Mouse (Mus musculus): ENCODE measurements at regions not wholly inside any gene's neighbourhood (a gene's known extent, or its start where the extent isn't known, plus 50 kb on each side); places are given as distances from the start of the nearest gene placed in this dataset.

DNA sequence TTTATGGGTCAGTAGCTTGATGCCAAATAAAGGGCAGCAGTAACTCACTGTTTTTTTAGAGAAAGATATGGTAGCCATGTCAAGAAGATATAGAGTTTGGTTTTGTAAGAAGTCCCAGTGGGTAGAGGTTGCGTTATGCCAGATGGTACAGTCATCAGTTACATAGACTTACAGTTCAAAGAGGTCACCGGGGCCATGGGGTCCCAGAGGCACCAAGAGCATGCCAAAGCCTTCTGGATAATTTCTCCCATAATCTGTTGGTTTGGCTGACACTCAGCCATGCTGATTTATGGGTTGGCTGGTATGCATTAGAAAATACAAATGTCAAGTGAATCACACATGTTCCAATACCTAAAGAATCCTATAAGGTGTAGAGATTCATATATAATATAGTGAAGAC lies 137.9 kb upstream of the Fbxl7 start:
- H3K4me1 ChIP-seq (replicated peaks; ENCODE audit: control insufficient read depth, insufficient read depth, low read length), result no peaks in the 10 kb centered on the region
- no peaks in the 10 kb centered on the region for H3K27me3 ChIP-seq (replicated peaks; ENCODE audit: control insufficient read depth, insufficient read depth, low read length)
- no peaks in the 10 kb centered on the region for H3K36me3 ChIP-seq (ENCODE audit: control insufficient read depth, insufficient read depth, low read length)
- no peak overlapping the region for H3K27ac ChIP-seq (ENCODE audit: low read depth)
- ATAC-seq (replicated peaks; ENCODE audit: low FRiP score, low TSS enrichment, low read depth) (no peak), DNase-seq (ENCODE audit: low spot score) (no peak)
- WGBS, result 61% methylated on average over 2 of the region's 2 CpGs
- no peak overlapping the region for H3K4me2 ChIP-seq (ENCODE audit: low read length)
- H3K4me3 ChIP-seq (ENCODE audit: low read depth, low read length), result no peak overlapping the region
- no peak overlapping the region for H3K9ac ChIP-seq (ENCODE audit: low read length)
- no peaks in the 10 kb centered on the region for H3K9me3 ChIP-seq (ENCODE audit: control insufficient read depth, low read length)

DNA sequence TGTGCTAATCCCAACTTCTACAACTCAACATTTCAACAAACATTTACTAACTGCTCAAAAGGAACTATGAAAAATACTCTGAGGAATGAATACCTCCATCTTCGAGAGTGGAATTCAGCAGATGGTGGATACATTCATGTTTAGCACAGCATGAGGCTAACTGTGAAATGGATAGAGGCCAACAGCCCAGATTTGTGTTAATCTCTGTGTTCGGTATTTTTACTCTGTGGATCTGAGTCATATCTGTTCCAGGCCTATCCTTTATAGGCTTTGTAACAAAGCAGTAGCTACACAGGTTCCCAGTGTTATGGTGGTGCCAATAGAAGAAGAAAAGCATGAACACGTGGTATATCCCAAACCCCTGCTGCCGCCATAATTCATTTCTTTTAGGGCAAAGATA lies 148.4 kb upstream of the Fbxl7 start:
- no peak for ATAC-seq (replicated peaks; ENCODE audit: low FRiP score, low TSS enrichment, low read depth)
- no peak overlapping the region for H3K27ac ChIP-seq (ENCODE audit: low read depth)
- no peak for DNase-seq (ENCODE audit: low spot score)
- no peaks in the 10 kb centered on the region for H3K9me3 ChIP-seq (ENCODE audit: control insufficient read depth, low read length)
- no peak overlapping the region for H3K9ac ChIP-seq (ENCODE audit: low read length)
- WGBS, result 85% methylated on average over 4 of the region's 4 CpGs
- no peaks in the 10 kb centered on the region for H3K27me3 ChIP-seq (replicated peaks; ENCODE audit: control insufficient read depth, insufficient read depth, low read length)
- no peak overlapping the region for H3K4me2 ChIP-seq (ENCODE audit: low read length)
- no peaks in the 10 kb centered on the region for H3K4me1 ChIP-seq (replicated peaks; ENCODE audit: control insufficient read depth, insufficient read depth, low read length)
- H3K4me3 ChIP-seq (ENCODE audit: low read depth, low read length), result no peak overlapping the region
- no peaks in the 10 kb centered on the region for H3K36me3 ChIP-seq (ENCODE audit: control insufficient read depth, insufficient read depth, low read length)

DNA sequence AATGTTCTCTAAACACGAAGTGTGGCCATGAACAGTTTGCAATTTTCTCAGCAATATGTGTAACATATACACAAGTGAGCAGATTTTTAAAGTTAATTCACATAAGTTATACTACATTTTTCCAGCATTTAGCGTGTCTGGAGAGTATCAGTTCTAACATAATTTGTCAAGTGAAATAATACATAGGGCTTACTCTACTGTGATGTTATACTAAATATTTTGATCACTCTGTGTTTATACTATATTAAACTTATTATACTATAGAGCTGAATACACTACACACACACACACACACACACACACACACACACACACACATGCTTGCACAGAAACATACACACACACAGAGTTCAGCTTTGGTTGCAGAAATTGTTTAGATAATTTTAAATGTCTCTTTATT lies 155.3 kb upstream of the Fbxl7 start:
- WGBS, result 33% methylated on average over 2 of the region's 2 CpGs
- DNase-seq (ENCODE audit: low spot score) (no peak), ATAC-seq (replicated peaks; ENCODE audit: low FRiP score, low TSS enrichment, low read depth) (peak; percentile 78)

DNA sequence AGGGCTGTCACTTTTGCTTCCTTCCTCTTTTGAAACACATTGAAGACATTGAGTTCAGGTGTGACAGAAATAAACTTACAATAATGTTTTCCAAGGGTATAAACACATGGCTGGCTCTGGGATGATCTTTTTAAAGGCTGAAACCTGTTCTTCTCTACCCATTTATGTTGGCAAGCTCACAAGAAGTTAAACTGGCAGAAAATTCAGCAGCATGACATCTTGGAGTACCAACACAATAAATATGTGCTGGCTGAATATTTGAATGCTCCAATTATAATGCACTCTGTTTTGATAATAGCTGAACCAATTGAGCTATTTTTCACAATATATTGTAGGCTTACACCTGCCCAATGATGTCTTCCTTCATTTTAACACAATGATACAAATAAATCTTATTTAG lies 168.1 kb upstream of the Fbxl7 start:
- DNase-seq (ENCODE audit: low spot score), result no peak

More for the DNA sequence above, 155.3 kb upstream of the Fbxl7 start:
- H3K36me3 ChIP-seq (ENCODE audit: control insufficient read depth, insufficient read depth, low read length), result no peaks in the 10 kb centered on the region
- H3K27me3 ChIP-seq (replicated peaks; ENCODE audit: control insufficient read depth, insufficient read depth, low read length), result no peaks in the 10 kb centered on the region
- H3K27ac ChIP-seq (ENCODE audit: low read depth), result no peak overlapping the region
- no peak overlapping the region for H3K4me2 ChIP-seq (ENCODE audit: low read length)
- H3K9me3 ChIP-seq (ENCODE audit: control insufficient read depth, low read length), result no peaks in the 10 kb centered on the region
- 0 out of 2 replicates have a peak, but pooled peaks cover 4% of the 10 kb centered on the region for H3K4me1 ChIP-seq (replicated peaks; ENCODE audit: control insufficient read depth, insufficient read depth, low read length)
- H3K9ac ChIP-seq (ENCODE audit: low read length), result no peak overlapping the region
- H3K4me3 ChIP-seq (ENCODE audit: low read depth, low read length), result no peak overlapping the region

DNA sequence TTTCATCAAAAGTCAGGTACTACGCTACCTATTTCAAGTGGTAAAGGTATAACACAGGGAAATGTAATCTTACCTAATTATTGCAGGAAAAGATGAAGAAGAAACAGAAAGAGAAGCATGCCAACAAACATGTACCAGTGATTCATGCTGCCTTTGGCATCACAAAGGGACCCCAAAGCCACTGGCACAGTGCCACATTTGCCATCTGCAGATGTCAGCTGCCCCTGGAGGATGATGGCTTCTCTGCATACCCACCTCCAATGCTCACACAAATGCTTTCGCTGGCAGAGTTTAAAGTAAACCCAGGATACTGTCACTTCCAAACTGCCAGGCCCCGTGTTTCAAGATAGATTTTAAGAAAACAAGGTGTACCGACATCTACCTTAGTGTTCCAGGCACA lies 168.6 kb upstream of the Fbxl7 start:
- ATAC-seq (replicated peaks; ENCODE audit: low FRiP score, low TSS enrichment, low read depth), result no peak
- H3K36me3 ChIP-seq (ENCODE audit: control insufficient read depth, insufficient read depth, low read length), result no peaks in the 10 kb centered on the region
- no peaks in the 10 kb centered on the region for H3K4me1 ChIP-seq (replicated peaks; ENCODE audit: control insufficient read depth, insufficient read depth, low read length)
- DNase-seq (ENCODE audit: low spot score), result no peak
- H3K27ac ChIP-seq (ENCODE audit: low read depth), result no peak overlapping the region
- H3K9ac ChIP-seq (ENCODE audit: low read length), result no peak overlapping the region
- H3K4me3 ChIP-seq (ENCODE audit: low read depth, low read length), result no peak overlapping the region
- no peaks in the 10 kb centered on the region for H3K27me3 ChIP-seq (replicated peaks; ENCODE audit: control insufficient read depth, insufficient read depth, low read length)
- WGBS, result 77% methylated on average over 4 of the region's 4 CpGs
- no peak overlapping the region for H3K4me2 ChIP-seq (ENCODE audit: low read length)
- no peaks in the 10 kb centered on the region for H3K9me3 ChIP-seq (ENCODE audit: control insufficient read depth, low read length)

More for the DNA sequence above, 168.1 kb upstream of the Fbxl7 start:
- Histone ChIP-seq H3K27ac (ENCODE audit: low read depth) (no peak overlapping the region), H3K4me3 (ENCODE audit: low read depth, low read length) (no peak overlapping the region), H3K27me3 (replicated peaks; ENCODE audit: control insufficient read depth, insufficient read depth, low read length) (no peaks in the 10 kb centered on the region), H3K4me1 (replicated peaks; ENCODE audit: control insufficient read depth, insufficient read depth, low read length) (no peaks in the 10 kb centered on the region), H3K9me3 (ENCODE audit: control insufficient read depth, low read length) (no peaks in the 10 kb centered on the region), H3K4me2 (ENCODE audit: low read length) (no peak overlapping the region), H3K36me3 (ENCODE audit: control insufficient read depth, insufficient read depth, low read length) (no peaks in the 10 kb centered on the region), H3K9ac (ENCODE audit: low read length) (no peak overlapping the region)
- no peak for ATAC-seq (replicated peaks; ENCODE audit: low FRiP score, low TSS enrichment, low read depth)

DNA sequence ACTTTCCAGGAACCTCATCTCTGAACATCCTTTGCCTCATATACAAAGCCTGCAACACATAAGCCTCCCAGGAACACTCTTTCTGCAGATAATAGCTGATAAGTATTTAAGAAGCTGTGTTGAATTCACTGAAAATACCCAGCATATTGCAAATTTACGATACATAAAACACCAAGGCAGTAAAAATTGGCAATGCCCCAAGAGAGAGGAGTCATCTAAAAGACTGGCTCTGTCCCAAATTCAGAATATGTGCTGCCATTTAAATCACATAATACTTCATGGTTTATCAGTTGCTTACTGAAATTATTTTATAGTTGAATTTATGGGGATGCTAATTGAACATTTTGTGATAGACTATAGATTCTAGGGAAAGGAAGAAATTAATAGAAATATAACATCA lies 172.3 kb upstream of the Fbxl7 start:
- Histone ChIP-seq H3K27me3 (replicated peaks; ENCODE audit: control insufficient read depth, insufficient read depth, low read length) (no peaks in the 10 kb centered on the region), H3K4me1 (replicated peaks; ENCODE audit: control insufficient read depth, insufficient read depth, low read length) (no peaks in the 10 kb centered on the region), H3K9me3 (ENCODE audit: control insufficient read depth, low read length) (no peaks in the 10 kb centered on the region), H3K36me3 (ENCODE audit: control insufficient read depth, insufficient read depth, low read length) (no peaks in the 10 kb centered on the region), H3K27ac (ENCODE audit: low read depth) (no peak overlapping the region), H3K4me2 (ENCODE audit: low read length) (no peak overlapping the region), H3K9ac (ENCODE audit: low read length) (no peak overlapping the region), H3K4me3 (ENCODE audit: low read depth, low read length) (no peak overlapping the region)
- ATAC-seq (replicated peaks; ENCODE audit: low FRiP score, low TSS enrichment, low read depth) (no peak), DNase-seq (ENCODE audit: low spot score) (no peak)
- 53% methylated on average over 1 of the region's 1 CpGs for WGBS

DNA sequence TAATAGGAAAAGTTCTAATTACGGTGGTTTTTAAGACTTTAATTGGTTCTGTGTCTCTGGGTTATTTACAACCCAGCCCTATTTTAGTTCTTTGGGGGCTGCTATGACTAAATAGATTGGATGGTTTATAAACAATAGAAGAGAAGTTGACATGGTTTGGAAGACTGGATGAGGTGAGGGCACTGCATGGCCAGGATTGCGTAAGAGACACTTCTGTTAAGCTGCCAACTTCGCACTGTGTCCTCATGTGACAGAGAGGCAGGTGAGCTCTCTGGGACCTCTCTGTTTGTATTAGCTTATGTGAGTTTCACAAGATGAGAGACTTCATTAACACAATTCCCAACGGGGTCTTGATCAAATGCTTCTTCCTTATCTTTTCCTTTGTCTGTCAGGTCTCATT lies 182.5 kb upstream of the Fbxl7 start:
- Histone ChIP-seq H3K4me3 (ENCODE audit: low read depth, low read length) (no peak overlapping the region), H3K4me2 (ENCODE audit: low read length) (no peak overlapping the region), H3K4me1 (replicated peaks; ENCODE audit: control insufficient read depth, insufficient read depth, low read length) (no peaks in the 10 kb centered on the region), H3K9ac (ENCODE audit: low read length) (no peak overlapping the region), H3K9me3 (ENCODE audit: control insufficient read depth, low read length) (no peaks in the 10 kb centered on the region), H3K36me3 (ENCODE audit: control insufficient read depth, insufficient read depth, low read length) (no peaks in the 10 kb centered on the region), H3K27me3 (replicated peaks; ENCODE audit: control insufficient read depth, insufficient read depth, low read length) (no peaks in the 10 kb centered on the region), H3K27ac (ENCODE audit: low read depth) (no peak overlapping the region)
- no peak for ATAC-seq (replicated peaks; ENCODE audit: low FRiP score, low TSS enrichment, low read depth)
- 82% methylated on average over 4 of the region's 4 CpGs for WGBS
- no peak for DNase-seq (ENCODE audit: low spot score)

DNA sequence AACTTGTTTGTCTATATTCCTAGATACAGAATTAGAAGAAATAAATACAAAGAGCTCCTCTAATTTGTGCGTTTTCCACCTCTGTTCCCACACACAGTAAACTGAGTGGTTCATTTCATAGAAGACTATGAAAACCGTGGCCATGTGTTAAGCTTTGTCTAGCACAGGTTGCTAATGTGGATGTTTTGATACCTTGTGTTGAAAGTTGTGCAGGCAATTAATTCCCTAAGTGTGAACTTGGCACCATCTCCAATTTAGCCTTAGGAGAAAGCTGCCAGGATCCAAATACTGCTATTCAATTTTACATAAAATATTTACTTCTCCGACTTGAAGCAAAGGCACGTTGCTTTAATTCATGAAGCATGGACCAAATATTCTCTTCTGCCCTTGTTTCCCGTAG lies 187.4 kb upstream of the Fbxl7 start:
- H3K27ac ChIP-seq (ENCODE audit: low read depth), result no peak overlapping the region
- no peaks in the 10 kb centered on the region for H3K36me3 ChIP-seq (ENCODE audit: control insufficient read depth, insufficient read depth, low read length)
- no peak overlapping the region for H3K9ac ChIP-seq (ENCODE audit: low read length)
- no peak for DNase-seq (ENCODE audit: low spot score)
- H3K4me3 ChIP-seq (ENCODE audit: low read depth, low read length), result no peak overlapping the region
- H3K4me1 ChIP-seq (replicated peaks; ENCODE audit: control insufficient read depth, insufficient read depth, low read length), result no peaks in the 10 kb centered on the region
- no peaks in the 10 kb centered on the region for H3K9me3 ChIP-seq (ENCODE audit: control insufficient read depth, low read length)
- 83% methylated on average over 5 of the region's 5 CpGs for WGBS
- no peak overlapping the region for H3K4me2 ChIP-seq (ENCODE audit: low read length)
- H3K27me3 ChIP-seq (replicated peaks; ENCODE audit: control insufficient read depth, insufficient read depth, low read length), result no peaks in the 10 kb centered on the region
- ATAC-seq (replicated peaks; ENCODE audit: low FRiP score, low TSS enrichment, low read depth), result no peak

DNA sequence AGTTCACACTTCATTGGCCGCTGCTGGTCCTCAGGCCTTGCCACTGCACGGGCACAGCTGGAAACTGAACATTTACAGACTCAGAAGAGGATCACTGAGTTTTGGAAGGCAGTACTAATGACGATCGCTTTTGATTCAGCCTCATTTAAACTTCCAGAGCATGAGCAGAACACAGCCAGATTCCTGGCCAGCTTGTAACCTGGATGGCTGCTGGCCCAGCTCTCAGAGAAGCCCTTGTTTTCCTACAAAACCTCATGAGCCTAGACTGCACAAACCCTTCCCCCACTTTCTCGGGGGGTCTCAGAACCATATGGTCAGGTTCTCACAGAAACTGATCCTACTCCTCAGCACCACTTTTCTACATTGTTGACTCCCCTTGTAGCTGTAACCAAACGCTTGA lies 188.2 kb upstream of the Fbxl7 start:
- Histone ChIP-seq H3K27me3 (replicated peaks; ENCODE audit: control insufficient read depth, insufficient read depth, low read length) (no peaks in the 10 kb centered on the region), H3K4me1 (replicated peaks; ENCODE audit: control insufficient read depth, insufficient read depth, low read length) (no peaks in the 10 kb centered on the region), H3K4me3 (ENCODE audit: low read depth, low read length) (no peak overlapping the region), H3K9ac (ENCODE audit: low read length) (no peak overlapping the region), H3K27ac (ENCODE audit: low read depth) (no peak overlapping the region), H3K4me2 (ENCODE audit: low read length) (no peak overlapping the region), H3K9me3 (ENCODE audit: control insufficient read depth, low read length) (no peaks in the 10 kb centered on the region), H3K36me3 (ENCODE audit: control insufficient read depth, insufficient read depth, low read length) (no peaks in the 10 kb centered on the region)
- ATAC-seq (replicated peaks; ENCODE audit: low FRiP score, low TSS enrichment, low read depth) (no peak), DNase-seq (ENCODE audit: low spot score) (no peak)
- 86% methylated on average over 6 of the region's 6 CpGs for WGBS
